Mouse (Mus musculus): ENCODE results near the gene Gli3.

Gli3 gene

DNA sequence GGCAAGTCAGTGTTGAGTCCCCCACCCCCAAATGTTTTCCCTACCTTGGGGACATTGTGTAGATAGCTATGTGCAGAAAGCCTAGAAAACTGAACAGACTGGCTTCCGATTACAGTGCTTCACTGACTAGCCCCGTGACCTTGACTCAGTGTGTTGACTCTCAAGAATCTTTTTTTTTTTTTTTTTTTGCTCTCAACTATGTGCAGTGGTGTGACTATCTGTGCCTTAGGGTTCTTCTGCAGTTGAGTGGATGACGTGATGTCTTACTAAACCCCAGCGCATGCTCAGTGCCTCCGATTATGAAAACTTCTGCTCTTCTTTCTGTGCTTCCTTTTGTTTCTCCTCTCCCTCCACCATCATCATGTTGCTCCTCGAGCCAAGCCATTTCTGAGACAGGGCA lies 87.7 kb downstream of the Gli3 start:
- DNase-seq (ENCODE audit: low spot score in 2 of 2): no peak

DNA sequence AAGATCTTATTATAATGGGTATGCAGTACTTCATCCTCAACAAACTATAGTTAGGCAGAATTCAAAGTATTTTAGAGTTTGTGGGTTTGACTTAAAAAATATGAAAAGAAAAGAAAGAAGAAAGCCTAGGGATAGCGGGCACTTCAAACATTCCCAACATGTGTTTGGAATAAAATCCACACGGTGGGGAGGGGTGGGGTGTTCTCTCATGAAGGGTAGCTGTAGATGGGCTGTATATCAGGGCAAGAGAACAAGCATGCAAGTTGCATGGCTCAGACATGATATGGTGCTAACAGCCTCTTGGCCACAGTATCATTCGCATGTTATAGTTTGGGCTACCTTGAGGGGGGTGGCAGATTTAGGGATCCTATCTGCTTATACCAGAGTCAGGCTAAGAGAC lies 89.0 kb downstream of the Gli3 start:
- DNase-seq (ENCODE audit: low spot score in 2 of 2): no peak

DNA sequence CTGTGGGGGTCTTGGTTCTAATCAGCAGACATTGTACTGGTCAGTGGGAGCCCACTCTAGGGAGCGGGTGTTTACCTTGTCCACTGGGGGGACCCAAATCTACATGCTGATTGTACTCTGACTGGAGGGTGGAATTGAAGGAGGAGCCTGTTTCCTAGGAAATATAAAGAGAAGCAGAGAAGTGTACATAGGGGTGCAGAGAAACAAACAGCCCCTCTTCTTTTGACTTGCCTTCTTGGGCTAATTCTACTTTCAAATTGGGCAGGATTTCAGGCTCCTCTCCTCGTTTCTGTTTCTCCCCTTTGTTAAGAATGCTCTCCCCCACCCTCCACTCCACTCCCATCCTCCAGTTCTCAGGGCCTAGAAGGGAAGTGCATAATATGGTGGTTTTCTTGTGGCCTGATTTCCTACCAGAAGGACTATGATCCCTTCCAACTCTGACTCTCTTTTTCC lies 93.6 kb downstream of the Gli3 start:
- peak in 1 of 2 experiments; percentile 8 for DNase-seq (ENCODE audit: low spot score in 2 of 2)

DNA sequence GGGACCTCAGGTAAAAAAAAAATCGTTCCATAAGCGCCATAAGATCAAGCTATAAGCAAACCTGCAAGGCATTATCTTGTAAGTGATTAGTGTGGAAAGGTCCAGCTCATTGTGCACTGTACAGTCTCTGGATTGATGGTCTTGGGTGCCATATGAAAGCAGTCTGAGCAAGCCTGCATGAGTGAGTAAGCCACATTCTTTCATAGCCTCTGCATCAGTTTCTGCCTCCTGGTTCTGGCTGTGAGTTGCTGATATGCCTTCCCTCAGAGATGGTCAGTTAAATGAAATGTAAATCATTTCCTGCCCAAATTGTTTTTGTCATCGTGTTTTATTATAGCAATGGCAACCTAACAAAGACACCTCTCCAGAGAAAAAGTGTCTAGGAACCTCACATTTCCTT lies 98.4 kb downstream of the Gli3 start:
- no peak for DNase-seq (ENCODE audit: low spot score in 2 of 2)

DNA sequence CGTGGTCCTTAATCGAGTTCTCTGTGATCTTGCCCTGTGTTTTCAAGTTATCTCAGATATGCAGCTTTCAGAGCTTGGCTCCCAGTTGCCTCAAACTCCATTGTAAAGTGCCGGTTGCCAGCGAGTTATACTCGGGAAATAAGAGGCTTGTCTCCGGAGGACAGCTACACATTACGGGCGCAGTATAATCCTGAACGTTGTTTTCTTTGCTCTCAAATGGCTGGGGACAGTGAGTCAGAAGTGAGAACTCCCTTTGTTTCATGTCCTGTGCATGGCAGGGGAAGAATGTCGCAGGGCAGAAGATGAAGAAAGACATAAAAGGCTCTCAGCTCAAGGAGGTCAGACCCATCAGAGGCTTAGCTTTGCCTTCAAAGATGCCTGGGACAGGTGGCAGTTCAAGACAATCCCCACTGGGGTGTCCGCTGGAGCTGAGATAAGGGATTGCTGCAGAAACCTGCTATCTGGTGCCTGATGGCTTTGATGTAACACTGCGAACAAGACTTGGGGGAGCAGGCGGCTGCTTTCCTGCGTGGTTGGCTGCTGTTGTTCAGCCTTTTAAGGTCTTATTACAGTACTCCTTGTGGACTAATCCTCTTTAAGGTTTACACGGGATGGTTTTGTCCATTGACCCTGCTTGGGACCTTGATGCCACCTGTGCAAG lies 108.0 kb downstream of the Gli3 start:
- DNase-seq (ENCODE audit: low spot score in 2 of 2): peak in 1 of 2 experiments; percentile 10

DNA sequence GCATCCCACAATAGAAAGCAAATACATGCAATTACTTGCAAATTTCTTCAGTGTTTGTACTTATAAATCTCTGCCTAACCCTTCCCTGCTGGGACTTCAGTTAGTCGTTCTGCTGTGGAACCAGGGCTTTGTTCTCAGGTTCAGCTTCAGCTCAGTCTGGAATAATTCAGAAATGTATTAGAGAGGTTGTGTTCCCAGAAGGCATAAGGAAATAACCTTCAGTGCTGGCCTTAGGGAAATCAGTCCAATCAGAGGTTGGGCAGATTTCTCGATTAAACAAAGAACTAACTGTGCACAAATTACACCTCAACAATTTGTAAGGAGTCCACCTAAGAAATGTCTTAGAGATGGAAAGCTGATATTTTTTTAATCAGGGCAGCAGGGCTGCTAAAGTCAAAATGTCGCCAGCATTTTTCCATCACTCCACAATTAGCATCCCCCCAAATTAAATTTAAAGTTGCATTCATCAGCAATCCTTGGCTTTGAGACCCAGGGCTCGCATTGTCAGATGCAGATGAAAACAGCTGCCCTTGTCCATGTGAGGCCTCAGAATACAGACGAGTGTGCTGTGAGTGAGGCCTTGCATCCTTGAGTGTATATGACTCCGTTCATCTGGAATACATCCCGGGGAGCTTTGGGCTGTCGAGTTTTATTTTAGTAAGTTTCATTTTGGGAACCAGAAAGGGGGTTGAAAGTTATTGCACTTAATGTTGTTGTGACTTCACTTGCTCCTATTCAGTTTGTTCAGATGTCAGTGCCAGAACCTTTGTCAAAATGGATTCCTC lies 114.3 kb downstream of the Gli3 start:
- no peak for DNase-seq (ENCODE audit: low spot score in 2 of 2)

DNA sequence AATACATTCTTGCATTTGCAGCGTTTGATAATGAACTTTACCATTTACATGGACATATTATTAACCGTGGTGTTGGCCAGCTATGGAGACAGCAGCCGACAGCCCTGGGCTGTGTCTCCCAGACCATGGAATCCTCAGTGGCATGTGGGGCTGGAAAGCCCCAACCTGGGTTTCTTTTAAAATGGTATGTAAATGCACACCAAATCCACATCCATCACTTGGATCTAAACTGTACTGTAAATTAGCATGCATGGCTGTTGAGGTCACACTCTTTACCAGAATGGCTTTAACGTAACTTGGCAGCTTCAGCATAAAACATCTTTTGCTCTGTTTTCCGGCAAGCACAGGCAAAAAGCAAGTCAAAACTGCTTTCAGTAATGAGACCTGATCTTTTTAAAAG lies 117.4 kb downstream of the Gli3 start:
- no peak for DNase-seq (ENCODE audit: low spot score in 2 of 2)

DNA sequence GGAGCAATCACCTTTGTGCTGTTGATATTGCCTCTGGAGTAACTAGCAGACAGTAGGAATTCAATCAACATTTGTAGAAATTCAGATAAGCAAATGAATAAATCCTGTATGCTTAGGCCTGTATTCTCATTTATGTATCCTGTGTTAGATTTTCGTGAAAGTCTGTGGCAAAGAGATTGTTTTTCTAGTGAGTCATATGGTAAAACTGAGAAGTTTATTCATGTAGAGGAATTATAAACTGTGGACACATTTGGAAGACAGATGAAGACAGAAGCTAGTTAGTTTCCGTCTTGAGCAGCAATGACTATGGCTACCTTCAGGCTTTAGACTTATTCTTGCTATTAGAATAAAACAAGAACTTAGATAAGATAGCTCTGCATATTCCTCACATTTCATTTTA lies 122.9 kb downstream of the Gli3 start:
- no peak for DNase-seq (ENCODE audit: low spot score in 2 of 2)

DNA sequence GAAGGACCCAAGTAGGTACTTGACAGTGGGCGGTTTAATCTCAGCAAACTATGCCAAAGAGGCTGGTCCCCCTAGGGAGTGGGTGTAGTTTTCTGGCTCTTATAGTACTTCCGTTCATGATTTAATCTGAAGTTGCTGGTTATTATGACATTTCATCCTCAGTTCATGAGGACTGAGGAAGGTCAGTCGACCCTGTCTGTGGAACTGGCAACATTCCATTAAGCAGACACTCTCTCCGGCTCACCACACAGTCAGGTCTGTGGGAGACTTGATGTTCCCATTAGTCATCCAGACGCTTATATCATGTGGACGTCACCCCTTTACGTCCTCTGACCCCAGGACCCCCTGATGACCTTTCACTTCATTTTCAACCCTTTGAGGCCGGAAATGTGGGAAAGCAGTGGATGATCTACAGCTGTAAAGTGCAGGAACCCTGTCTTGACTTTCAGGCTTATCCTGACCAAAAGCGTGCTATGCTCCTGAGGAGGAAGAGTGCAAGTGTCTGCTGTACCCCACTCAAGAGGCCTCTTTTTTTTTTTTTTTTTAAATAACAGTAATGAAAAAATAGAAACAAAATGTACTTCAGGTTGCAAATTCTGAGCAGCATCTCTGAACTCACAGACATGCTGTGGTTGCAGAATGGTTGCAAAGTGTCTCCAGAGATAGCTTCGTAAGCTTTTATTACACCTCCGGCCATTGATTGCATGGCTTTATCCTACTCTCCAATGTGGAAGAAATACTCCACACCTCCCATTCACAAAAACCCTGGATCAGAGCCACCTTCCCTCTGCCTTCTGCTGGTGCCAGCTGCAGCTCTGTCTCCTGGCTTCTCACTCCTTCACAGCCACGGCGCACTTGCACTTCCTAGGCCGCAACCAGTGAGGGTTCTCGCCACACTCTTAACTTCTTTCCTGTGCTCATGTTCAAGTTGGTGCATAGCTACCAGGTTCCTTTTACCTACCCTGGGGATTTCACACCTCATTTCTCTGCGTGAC lies 125.5 kb downstream of the Gli3 start:
- peak; percentile 33 to 65 for DNase-seq (ENCODE audit: low spot score in 2 of 2)

DNA sequence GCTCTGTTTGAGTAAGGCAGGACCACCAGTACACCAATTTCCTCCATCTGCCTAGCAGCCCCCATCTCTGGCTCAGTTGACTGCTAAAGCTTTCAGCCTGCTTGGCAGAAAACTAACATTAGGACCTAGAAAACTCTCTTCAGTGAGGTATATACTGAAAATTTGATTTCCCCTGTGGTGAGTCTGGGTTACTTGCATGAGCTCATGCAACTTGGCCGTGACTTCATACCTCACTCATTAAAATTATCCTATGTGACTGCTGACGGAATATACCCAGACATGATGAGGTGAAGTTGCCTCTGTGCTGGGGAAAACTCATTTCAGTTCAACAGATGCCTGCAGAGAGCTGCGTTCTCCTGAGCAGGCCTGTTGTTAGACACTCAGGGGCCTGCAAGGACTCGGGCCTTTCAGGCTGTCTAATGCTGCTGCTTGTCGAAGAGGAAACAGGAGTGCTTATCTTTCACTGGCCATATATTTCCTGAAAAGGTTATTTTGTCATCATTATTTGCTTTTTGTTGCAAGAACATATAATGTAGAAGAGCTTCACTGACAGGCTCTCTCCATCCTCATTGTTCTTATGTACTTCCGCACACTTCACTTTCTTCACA lies 127.4 kb downstream of the Gli3 start:
- DNase-seq (ENCODE audit: low spot score in 2 of 2): no peak

DNA sequence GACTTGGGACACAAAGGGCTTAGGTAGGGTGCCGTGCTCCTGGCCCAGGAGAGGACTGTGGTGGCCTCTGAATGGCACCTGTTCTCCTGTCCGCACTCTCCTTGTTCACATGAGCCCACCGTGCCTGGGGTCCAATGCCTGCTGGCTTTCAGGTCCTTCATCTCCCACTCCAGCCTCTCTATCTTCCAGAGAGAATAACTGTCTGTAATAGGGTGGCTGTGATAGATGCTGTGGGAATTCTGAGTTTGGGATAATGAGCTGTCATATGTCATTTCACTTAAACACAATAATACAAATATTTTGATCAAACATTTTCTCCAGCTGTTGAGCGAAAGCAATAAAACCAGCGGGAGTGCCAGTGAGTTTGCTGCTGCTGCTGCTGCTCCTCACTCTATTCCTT lies 133.6 kb downstream of the Gli3 start:
- DNase-seq (ENCODE audit: low spot score in 2 of 2): no peak

DNA sequence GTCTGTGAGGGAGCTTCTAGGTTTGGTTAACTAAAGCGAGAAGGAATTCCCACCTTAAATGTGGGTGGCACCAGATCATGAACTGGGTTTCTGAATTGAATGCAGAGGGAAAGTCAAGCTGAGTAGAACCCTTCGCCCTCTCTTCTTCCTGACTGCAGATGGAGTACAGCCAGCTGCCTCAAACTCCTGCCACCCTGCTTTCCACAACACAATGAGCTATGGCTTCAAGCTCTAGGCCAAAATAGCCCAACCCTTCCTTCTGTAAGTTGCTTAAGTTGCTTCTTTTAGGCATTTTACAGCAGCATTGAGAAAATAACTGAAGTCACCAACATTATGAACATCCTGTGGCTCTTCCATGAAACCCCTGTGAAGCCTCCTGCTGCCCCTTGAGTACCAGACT lies 136.7 kb downstream of the Gli3 start:
- DNase-seq (ENCODE audit: low spot score in 2 of 2): no peak

DNA sequence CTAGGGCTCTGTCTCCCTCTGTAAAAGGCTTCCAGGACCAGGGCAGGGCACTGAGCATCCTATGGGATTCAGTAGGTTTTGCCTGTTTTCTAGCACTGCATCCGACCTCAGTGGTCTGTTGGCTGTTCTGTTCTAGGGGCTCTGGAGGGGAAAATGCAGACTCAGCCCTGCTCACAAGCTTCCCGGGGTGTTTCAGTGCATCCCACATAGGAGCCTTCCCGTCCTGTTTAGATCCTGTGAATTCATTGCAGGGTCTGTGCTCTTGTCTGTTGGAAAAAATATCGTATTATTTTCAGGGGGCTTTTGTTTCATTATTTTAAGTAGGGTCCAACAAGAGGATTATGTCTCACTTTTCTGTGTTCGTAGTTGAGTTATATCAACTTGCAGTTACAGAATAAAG lies 139.1 kb downstream of the Gli3 start:
- DNase-seq (ENCODE audit: low spot score in 2 of 2): no peak

DNA sequence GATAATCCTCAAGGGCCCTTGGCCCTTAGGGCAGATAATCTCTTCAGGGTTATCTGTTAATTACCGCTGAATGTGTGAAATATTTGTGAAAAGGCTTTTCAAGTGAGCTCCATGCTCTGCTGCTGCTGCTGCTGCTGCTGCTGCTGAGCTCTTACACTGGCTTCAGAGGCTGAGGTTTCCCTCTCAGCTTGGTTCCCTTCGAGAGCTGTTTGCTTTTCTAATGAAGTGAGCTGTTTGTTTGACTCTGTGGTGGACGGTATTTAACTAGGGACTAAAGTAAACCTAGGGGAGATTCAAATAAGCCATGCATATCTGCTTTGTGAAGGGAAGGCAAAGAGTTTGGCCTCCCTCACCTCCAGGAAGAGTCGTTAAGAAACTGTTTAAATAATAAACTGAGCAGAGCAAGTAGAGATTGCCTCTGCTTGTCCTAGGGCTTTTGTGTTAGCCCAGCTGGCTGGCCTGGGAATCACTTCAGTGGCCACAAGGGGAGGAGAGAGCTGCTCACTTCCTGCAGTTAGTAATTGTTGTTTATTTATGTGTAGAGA lies 139.7 kb downstream of the Gli3 start:
- DNase-seq (ENCODE audit: low spot score in 2 of 2): no peak

DNA sequence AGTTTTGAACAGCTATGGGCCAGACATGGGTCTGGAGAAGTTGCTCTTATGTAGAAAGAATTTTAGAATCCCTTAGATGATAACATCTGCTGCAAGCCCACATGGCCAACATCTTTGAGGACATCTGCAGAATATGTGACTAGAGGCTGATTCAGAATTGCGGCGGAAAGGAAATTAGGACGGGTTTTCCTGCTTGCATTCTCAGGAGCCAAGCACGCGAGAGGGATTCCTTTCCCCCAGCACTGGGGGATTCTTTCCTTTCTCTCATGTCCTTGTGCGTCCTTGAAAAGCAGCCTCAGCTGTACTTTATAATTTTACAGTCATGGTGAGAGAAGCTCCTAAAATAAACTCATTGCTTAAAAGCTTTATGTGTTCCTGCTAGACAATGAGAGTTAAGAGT lies 141.0 kb downstream of the Gli3 start:
- peak in 1 of 2 experiments; percentile 11 for DNase-seq (ENCODE audit: low spot score in 2 of 2)

DNA sequence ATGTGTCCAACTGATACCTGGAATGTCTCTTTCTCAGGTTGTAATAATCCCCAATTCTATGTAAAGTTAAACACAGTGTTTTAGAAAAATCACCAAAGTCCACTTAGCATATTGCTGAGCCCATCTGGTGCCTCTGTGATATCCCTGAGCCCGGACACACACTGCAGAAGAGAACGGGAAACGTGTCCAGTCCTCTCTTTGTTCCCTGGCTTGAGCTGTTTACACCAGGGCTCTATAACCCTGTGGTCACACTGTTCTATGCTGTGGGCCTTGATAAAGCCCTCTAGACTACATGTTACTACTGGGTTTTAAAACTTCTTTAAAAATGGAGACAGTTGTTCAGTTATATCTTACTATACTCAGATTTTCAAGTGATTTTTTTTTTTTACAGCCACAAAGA lies 154.4 kb downstream of the Gli3 start:
- DNase-seq (ENCODE audit: low spot score in 2 of 2): no peak

DNA sequence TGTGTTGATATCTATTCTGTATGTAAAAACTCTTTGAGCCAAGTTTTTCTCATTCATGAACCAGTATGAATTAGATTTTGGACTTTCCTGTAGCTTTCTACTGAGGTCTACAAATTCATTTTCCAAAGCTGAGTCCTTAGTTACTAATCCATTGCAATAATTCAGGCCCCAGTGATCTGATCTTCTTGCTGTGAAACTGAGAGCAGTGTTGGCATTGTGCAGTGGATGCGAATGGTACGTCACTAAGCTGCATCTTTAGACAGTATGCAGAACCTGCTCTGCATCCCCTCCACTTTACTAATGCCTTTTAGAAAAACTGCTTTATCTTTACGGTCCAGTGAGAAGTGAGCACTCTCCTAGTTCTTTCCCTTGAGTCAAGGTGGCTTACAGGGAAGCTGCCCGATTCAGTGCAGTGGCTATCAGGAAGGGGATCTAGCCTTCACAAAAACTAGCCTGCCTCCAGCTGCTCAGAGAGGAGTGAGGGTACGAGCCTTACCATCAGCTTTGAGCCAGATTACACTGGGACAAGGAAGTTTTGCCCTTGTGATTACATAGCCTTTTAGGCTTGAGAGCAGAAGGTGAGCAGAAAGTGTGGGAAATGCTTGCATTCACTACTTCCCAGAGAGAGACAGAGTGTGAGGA lies 155.1 kb downstream of the Gli3 start:
- DNase-seq (ENCODE audit: low spot score in 2 of 2): no peak

DNA sequence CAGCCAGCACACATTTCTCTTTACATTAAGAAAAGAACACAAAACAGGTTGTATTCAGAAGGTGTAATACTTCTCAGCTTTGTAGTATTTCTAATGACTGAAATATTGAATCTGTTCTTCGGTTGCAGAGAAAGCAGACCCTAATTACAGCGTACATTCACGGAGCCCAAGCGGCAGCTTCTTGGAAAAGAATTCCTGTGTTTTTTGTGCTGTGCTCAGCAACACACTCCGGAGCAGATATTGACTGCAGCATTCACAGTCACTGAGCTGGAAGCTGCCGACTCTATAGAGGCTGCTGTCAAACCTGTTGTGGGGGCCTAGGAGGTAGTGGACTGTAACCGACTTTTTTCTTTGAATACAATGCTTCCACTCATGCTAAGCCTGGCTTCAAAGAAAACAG lies 158.0 kb downstream of the Gli3 start:
- no peak for DNase-seq (ENCODE audit: low spot score in 2 of 2)

DNA sequence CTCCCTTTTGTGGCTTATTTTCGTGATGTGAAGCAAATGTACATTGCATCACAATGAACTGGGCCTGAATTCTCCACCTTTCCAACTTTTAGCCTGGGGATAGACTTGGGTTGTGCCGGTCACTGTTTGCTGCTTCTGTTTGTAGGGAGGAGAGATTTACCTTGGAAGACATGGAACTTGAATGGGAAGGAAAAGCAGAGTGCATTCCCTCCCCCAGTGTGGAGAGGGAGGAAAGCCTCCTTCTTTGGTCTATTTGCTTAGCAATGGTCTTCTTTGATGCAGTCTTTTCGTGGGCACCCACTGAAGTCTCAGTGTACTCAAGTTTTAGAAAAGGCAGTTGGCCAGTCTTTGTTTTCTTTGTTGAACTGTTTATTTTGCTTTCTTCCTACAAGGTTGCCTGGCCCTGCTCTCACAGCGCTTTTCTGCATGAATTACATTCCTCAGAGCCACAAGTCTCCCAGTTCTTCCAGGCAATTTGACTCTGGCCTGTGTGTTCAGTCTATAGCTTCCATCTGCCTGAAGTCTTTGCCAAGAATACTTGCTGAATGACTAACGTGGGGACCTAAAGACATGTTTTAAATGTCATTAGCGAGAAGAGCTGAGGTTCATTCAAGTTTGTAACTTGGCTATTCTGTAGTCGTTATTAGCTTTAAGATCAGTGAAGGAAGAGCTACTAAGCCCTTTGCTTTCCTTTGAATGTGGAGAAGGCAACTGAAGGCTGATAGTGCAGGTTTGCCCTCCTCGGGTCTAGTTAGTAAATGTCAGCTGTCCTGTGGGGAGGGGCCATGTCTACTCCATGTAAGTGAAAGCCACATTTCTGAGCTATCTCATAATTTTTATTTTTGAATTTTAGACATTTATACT lies 161.7 kb downstream of the Gli3 start:
- no peak for DNase-seq (ENCODE audit: low spot score in 2 of 2)

DNA sequence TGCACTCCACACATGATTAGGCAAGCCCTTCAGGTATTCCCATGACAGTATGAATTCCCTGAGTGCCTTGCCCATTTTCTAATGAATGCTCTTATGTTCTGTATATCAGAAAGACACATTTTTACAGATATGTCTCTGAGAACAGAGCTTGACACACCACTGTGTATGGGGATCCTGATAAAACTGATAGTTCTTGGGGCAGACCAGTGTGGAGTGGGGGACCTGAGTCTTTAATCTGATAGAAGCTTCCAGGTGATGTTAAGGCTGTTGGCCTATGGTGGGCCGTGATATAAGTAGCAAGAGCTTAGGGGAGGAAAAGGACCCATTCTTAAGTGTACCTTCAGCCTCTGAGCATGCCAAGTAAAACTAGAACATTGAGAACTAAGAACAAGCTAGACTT lies 178.5 kb downstream of the Gli3 start:
- DNase-seq (ENCODE audit: low spot score in 2 of 2): peak in 1 of 2 experiments; percentile 8

Measured in frontal cortex, postnatal 36 days (tissue).